In the genomic region with DNA sequence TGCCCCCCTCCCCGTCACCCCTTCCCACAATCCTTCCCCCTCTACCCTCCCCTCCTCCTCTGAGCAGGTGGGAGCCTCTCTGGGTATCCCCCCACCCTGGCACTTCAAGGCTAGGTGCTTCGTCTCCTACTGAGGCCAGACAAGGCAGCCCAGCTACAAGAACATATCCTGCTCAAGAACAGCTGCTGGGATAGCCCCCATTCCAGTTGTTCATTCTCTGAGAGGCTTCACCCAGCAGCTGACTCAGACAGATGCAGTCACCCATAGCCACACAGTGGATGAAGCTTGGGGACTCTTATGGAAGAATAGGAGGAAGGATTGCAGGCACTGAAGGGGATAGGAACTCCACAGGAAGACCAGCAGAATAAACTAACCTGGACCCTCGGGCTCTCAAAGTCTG, we compare ENCODE assay signal across 23 mouse cellular contexts.
DNase-seq lines count a peak whose midpoint lies in the region; ATAC-seq lines count a peak whose summit lies in the region.
"Had no signal": no experiment of that assay in that cellular context is flagged by ENCODE, and none has a peak within 500 bp of the region (broad histone marks: within the 10 kb centered on the region; RNA-seq: fewer than 3 reads in every experiment).

No protein-coding gene starts in this region.

- H3K9ac ChIP-seq in forebrain, embryonic 16.5 days (replicated peaks; ENCODE audit: low read depth, low read length): no peak overlapping the region
- no peak overlapping the region for H3K9ac ChIP-seq in forebrain, embryonic 11.5 days (ENCODE audit: low read length)
- no peak overlapping the region for H3K9ac ChIP-seq in kidney, embryonic 16.5 days (replicated peaks; ENCODE audit: low read length)
- no peak overlapping the region for H3K9ac ChIP-seq in kidney, embryonic 15.5 days
- H3K9ac ChIP-seq: hindbrain, embryonic 12.5 days; lung, embryonic 15.5 days; midbrain, embryonic 12.5 days; neural tube, embryonic 12.5 days had no signal

- no peak overlapping the region for H3K4me2 ChIP-seq in forebrain, embryonic 16.5 days (ENCODE audit: low read length)
- H3K4me2 ChIP-seq in forebrain, embryonic 11.5 days (ENCODE audit: low read depth, low read length, severe bottlenecking): no peak overlapping the region
- H3K4me2 ChIP-seq in kidney, embryonic 16.5 days (replicated peaks; ENCODE audit: low read depth, low read length): no peak overlapping the region
- no peak overlapping the region for H3K4me2 ChIP-seq in kidney, embryonic 15.5 days
- H3K4me2 ChIP-seq: hindbrain, embryonic 12.5 days; liver, embryonic 11.5 days; lung, embryonic 15.5 days; midbrain, embryonic 12.5 days; neural tube, embryonic 12.5 days had no signal

- no peaks in the 10 kb centered on the region for H3K27me3 ChIP-seq in forebrain, embryonic 16.5 days (replicated peaks; ENCODE audit: control insufficient read depth, insufficient read depth, low read length)
- H3K27me3 ChIP-seq in forebrain, embryonic 11.5 days (ENCODE audit: control insufficient read depth, insufficient read depth, low read length): no peaks in the 10 kb centered on the region
- H3K27me3 ChIP-seq in kidney, embryonic 16.5 days (ENCODE audit: insufficient read depth, low read length): no peaks in the 10 kb centered on the region
- no peaks in the 10 kb centered on the region for H3K27me3 ChIP-seq in kidney, embryonic 15.5 days
- H3K27me3 ChIP-seq in limb, embryonic 10.5 days (ENCODE audit: low read depth, poor library complexity, severe bottlenecking): no peaks in the 10 kb centered on the region
- H3K27me3 ChIP-seq: hindbrain, embryonic 12.5 days; lung, embryonic 15.5 days; midbrain, embryonic 12.5 days; neural tube, embryonic 12.5 days had no signal

- no peak overlapping the region for H3K27ac ChIP-seq in forebrain, embryonic 16.5 days (ENCODE audit: low read length)
- H3K27ac ChIP-seq in forebrain, embryonic 11.5 days (ENCODE audit: low read depth, low read length): no peak overlapping the region
- no peak overlapping the region; the same call in 1 of the 2 replicates for H3K27ac ChIP-seq in kidney, embryonic 16.5 days (ENCODE audit: low read length)
- no peak overlapping the region for H3K27ac ChIP-seq in kidney, embryonic 15.5 days
- H3K27ac ChIP-seq in limb, embryonic 10.5 days: peak overlapping the region; percentile 74
- H3K27ac ChIP-seq: hindbrain, embryonic 12.5 days; midbrain, embryonic 12.5 days; neural tube, embryonic 12.5 days had no signal

- WGBS in forebrain, embryonic 16.5 days: 72% methylated on average over 3 of the region's 3 CpGs
- 79% methylated on average over 3 of the region's 3 CpGs for WGBS in forebrain, embryonic 11.5 days
- WGBS in kidney, embryonic 16.5 days: 72% methylated on average over 3 of the region's 3 CpGs
- 77% methylated on average over 3 of the region's 3 CpGs for WGBS in kidney, embryonic 15.5 days
- WGBS in limb, embryonic 10.5 days: 83% methylated on average over 3 of the region's 3 CpGs

- no peak for DNase-seq in forebrain, embryonic 11.5 days (ENCODE audit: low spot score)
- no peak for DNase-seq in limb, embryonic 10.5 days (ENCODE audit: low spot score)
- no peak for DNase-seq in lung, postnatal 10 days
- no peak for DNase-seq in MN1 (ENCODE audit: low spot score)
- DNase-seq: adrenal gland, postnatal 36 days; cerebellum, adult 18-20 months; cerebellum, postnatal 14 days; right cerebral cortex, postnatal 4 days; thymus, adult 2 months; thymus, postnatal 36 days had no signal

- H3K4me3 ChIP-seq in forebrain, embryonic 16.5 days (replicated peaks; ENCODE audit: low read length): no peak overlapping the region
- H3K4me3 ChIP-seq in forebrain, embryonic 11.5 days (ENCODE audit: low read depth, low read length): no peak overlapping the region
- no peak overlapping the region for H3K4me3 ChIP-seq in kidney, embryonic 16.5 days (ENCODE audit: low read length)
- no peak overlapping the region for H3K4me3 ChIP-seq in kidney, embryonic 15.5 days (replicated peaks)
- H3K4me3 ChIP-seq in limb, embryonic 10.5 days: no peak overlapping the region
- H3K4me3 ChIP-seq: erythroblast, embryonic 14.5 days; hindbrain, embryonic 12.5 days; lung, embryonic 15.5 days; megakaryocyte, embryonic 14.5 days; midbrain, embryonic 12.5 days; myocyte; neural tube, embryonic 12.5 days had no signal

- 0 out of 2 replicates have a peak, but pooled peaks have one; percentile 40 for ATAC-seq in forebrain, embryonic 16.5 days
- no peak for ATAC-seq in forebrain, embryonic 11.5 days (replicated peaks; ENCODE audit: low FRiP score)
- 0 out of 2 replicates have a peak, but pooled peaks have one; percentile 13 for ATAC-seq in kidney, embryonic 16.5 days (ENCODE audit: low FRiP score, low TSS enrichment)
- ATAC-seq in kidney, embryonic 15.5 days (replicated peaks; ENCODE audit: low FRiP score): no peak
- ATAC-seq: CD4-positive, CD25-positive, alpha-beta regulatory T cell, adult 4 months; intestine, embryonic 16.5 days had no signal

- peaks cover 4% of the 10 kb centered on the region; the same call in 1 of the 2 replicates for H3K9me3 ChIP-seq in forebrain, embryonic 16.5 days (ENCODE audit: control insufficient read depth, low read length)
- H3K9me3 ChIP-seq in forebrain, embryonic 11.5 days (ENCODE audit: control insufficient read depth, low read length): no peaks in the 10 kb centered on the region
- no peaks in the 10 kb centered on the region for H3K9me3 ChIP-seq in kidney, embryonic 16.5 days (ENCODE audit: low read length)
- H3K9me3 ChIP-seq in kidney, embryonic 15.5 days (replicated peaks): no peaks in the 10 kb centered on the region
- no peaks in the 10 kb centered on the region for H3K9me3 ChIP-seq in limb, embryonic 10.5 days (replicated peaks)
- H3K9me3 ChIP-seq: hindbrain, embryonic 12.5 days; lung, embryonic 15.5 days; midbrain, embryonic 12.5 days; neural tube, embryonic 12.5 days had no signal

- H3K36me3 ChIP-seq in forebrain, embryonic 16.5 days (ENCODE audit: control insufficient read depth, insufficient read depth): no peaks in the 10 kb centered on the region
- no peaks in the 10 kb centered on the region for H3K36me3 ChIP-seq in forebrain, embryonic 11.5 days (ENCODE audit: control insufficient read depth, insufficient read depth, low read length)
- H3K36me3 ChIP-seq in kidney, embryonic 16.5 days (ENCODE audit: insufficient read depth, low read length): no peaks in the 10 kb centered on the region
- 0 out of 2 replicates have a peak, but pooled peaks cover 4% of the 10 kb centered on the region for H3K36me3 ChIP-seq in kidney, embryonic 15.5 days
- 0 out of 2 replicates have a peak, but pooled peaks cover 5% of the 10 kb centered on the region for H3K36me3 ChIP-seq in limb, embryonic 10.5 days
- H3K36me3 ChIP-seq: hindbrain, embryonic 12.5 days; lung, embryonic 15.5 days; midbrain, embryonic 12.5 days; neural tube, embryonic 12.5 days had no signal

- peaks cover 11% of the 10 kb centered on the region for H3K4me1 ChIP-seq in forebrain, embryonic 16.5 days (replicated peaks; ENCODE audit: control insufficient read depth, insufficient read depth, low read length)
- H3K4me1 ChIP-seq in forebrain, embryonic 11.5 days (replicated peaks; ENCODE audit: control insufficient read depth, insufficient read depth, low read length): no peaks in the 10 kb centered on the region
- H3K4me1 ChIP-seq in kidney, embryonic 16.5 days (ENCODE audit: insufficient read depth, low read length): peaks cover 44% of the 10 kb centered on the region
- H3K4me1 ChIP-seq in kidney, embryonic 15.5 days: peaks cover 70% of the 10 kb centered on the region
- peaks cover 87% of the 10 kb centered on the region for H3K4me1 ChIP-seq in limb, embryonic 10.5 days
- H3K4me1 ChIP-seq: megakaryocyte, embryonic 14.5 days had no signal

Comparison
In these comparisons a context has a peak if more than half of its experiments do, and no peak if none do; other contexts are left out.
1. ATAC-seq: peak in forebrain, embryonic 16.5 days (single experiment) and kidney, embryonic 16.5 days (single experiment); none in forebrain, embryonic 11.5 days (single experiment) and kidney, embryonic 15.5 days (single experiment).